19 mouse cellular contexts compared by ENCODE assay signal in genomic region chr12:71743345-71743744, GRCm38 (mm10).
DNase-seq lines count a peak whose midpoint lies in the region; ATAC-seq and TF ChIP-seq lines count a peak whose summit lies in the region.
"Had no signal": no experiment of that assay in that cellular context is flagged by ENCODE, and none has a peak within 500 bp of the region (broad histone marks: within the 10 kb centered on the region; RNA-seq: fewer than 3 reads in every experiment).

No protein-coding gene starts in this region.

- no peaks in the 10 kb centered on the region for H3K36me3 ChIP-seq in midbrain, postnatal 0 days (ENCODE audit: insufficient read depth, low read length)
- H3K36me3 ChIP-seq in midbrain, embryonic 14.5 days (ENCODE audit: control insufficient read depth, insufficient read depth, low read length): no peaks in the 10 kb centered on the region
- no peaks in the 10 kb centered on the region for H3K36me3 ChIP-seq in forebrain, postnatal 0 days (ENCODE audit: insufficient read depth)
- H3K36me3 ChIP-seq: embryonic facial prominence, embryonic 13.5 days; hindbrain, embryonic 12.5 days; intestine, embryonic 15.5 days had no signal

- H3K27me3 ChIP-seq in midbrain, postnatal 0 days (ENCODE audit: insufficient read depth, low read length): no peaks in the 10 kb centered on the region
- no peaks in the 10 kb centered on the region for H3K27me3 ChIP-seq in midbrain, embryonic 14.5 days (ENCODE audit: control insufficient read depth, insufficient read depth, low read length)
- H3K27me3 ChIP-seq in forebrain, postnatal 0 days (ENCODE audit: insufficient read depth, low read length): no peaks in the 10 kb centered on the region
- H3K27me3 ChIP-seq: embryonic facial prominence, embryonic 13.5 days; hindbrain, embryonic 12.5 days; intestine, embryonic 15.5 days had no signal

- H3K27ac ChIP-seq in midbrain, postnatal 0 days (ENCODE audit: low read depth, low read length): no peak overlapping the region
- H3K27ac ChIP-seq in midbrain, embryonic 14.5 days (replicated peaks; ENCODE audit: low read depth, low read length): no peak overlapping the region
- H3K27ac ChIP-seq in forebrain, postnatal 0 days (ENCODE audit: low read depth, low read length): peak overlapping the region; percentile 45
- H3K27ac ChIP-seq: embryonic facial prominence, embryonic 13.5 days; gastrocnemius, adult 2 months; hindbrain, embryonic 12.5 days; intestine, embryonic 15.5 days had no signal

- H3K9ac ChIP-seq in midbrain, postnatal 0 days (replicated peaks; ENCODE audit: low read length, poor library complexity, severe bottlenecking): no peak overlapping the region
- no peak overlapping the region for H3K9ac ChIP-seq in midbrain, embryonic 14.5 days (replicated peaks; ENCODE audit: low read length)
- no peak overlapping the region for H3K9ac ChIP-seq in forebrain, postnatal 0 days
- H3K9ac ChIP-seq: embryonic facial prominence, embryonic 13.5 days; hindbrain, embryonic 12.5 days; intestine, embryonic 15.5 days had no signal

- 82% methylated on average over 2 of the region's 2 CpGs for WGBS in midbrain, postnatal 0 days
- WGBS in midbrain, embryonic 14.5 days: 92% methylated on average over 2 of the region's 2 CpGs
- 38% methylated on average over 2 of the region's 2 CpGs for WGBS in forebrain, postnatal 0 days

- H3K4me1 ChIP-seq in midbrain, postnatal 0 days (ENCODE audit: insufficient read depth, low read length): no peaks in the 10 kb centered on the region
- no peaks in the 10 kb centered on the region for H3K4me1 ChIP-seq in midbrain, embryonic 14.5 days (ENCODE audit: control insufficient read depth, insufficient read depth, low read length)
- peaks cover 15% of the 10 kb centered on the region for H3K4me1 ChIP-seq in forebrain, postnatal 0 days (ENCODE audit: insufficient read depth)
- H3K4me1 ChIP-seq: hindbrain, embryonic 12.5 days had no signal

- 0 out of 2 replicates have a peak, but pooled peaks have one; percentile 31 for ATAC-seq in frontal cortex, adult (ENCODE audit: low TSS enrichment)
- no peak for ATAC-seq in midbrain, postnatal 0 days (ENCODE audit: low FRiP score)
- ATAC-seq in midbrain, embryonic 14.5 days (ENCODE audit: low FRiP score, low TSS enrichment): no peak
- peak; percentile 58 for ATAC-seq in forebrain, postnatal 0 days
- ATAC-seq: intestine, embryonic 15.5 days had no signal

- no peak overlapping the region for H3K4me3 ChIP-seq in midbrain, postnatal 0 days (ENCODE audit: low read depth, low read length)
- H3K4me3 ChIP-seq in midbrain, embryonic 14.5 days (replicated peaks; ENCODE audit: low read depth, low read length): no peak overlapping the region
- H3K4me3 ChIP-seq in forebrain, postnatal 0 days (ENCODE audit: low read depth, low read length): no peak overlapping the region
- H3K4me3 ChIP-seq: embryonic facial prominence, embryonic 13.5 days; gastrocnemius, adult 2 months; hindbrain, embryonic 12.5 days; intestine, embryonic 15.5 days had no signal

- TF ChIP-seq CTCF in midbrain, postnatal 0 days (IDR thresholded peaks at IDR 0.05): peak; percentile 42
- TF ChIP-seq CTCF in forebrain, postnatal 0 days (IDR thresholded peaks at IDR 0.05; ENCODE audit: low read depth): peak; percentile 36

- H3K4me2 ChIP-seq in midbrain, postnatal 0 days (ENCODE audit: low read depth, low read length, poor library complexity, severe bottlenecking): no peak overlapping the region
- H3K4me2 ChIP-seq in midbrain, embryonic 14.5 days (ENCODE audit: low read length): no peak overlapping the region
- no peak overlapping the region for H3K4me2 ChIP-seq in forebrain, postnatal 0 days (ENCODE audit: low read depth)
- H3K4me2 ChIP-seq: embryonic facial prominence, embryonic 13.5 days; hindbrain, embryonic 12.5 days; intestine, embryonic 15.5 days had no signal

- DNase-seq in frontal cortex, postnatal 36 days (ENCODE audit: low spot score in 2 of 2): no peak
- DNase-seq in midbrain, postnatal 0 days (ENCODE audit: low spot score): peak; percentile 13
- DNase-seq in midbrain, embryonic 14.5 days: no peak
- DNase-seq in forebrain, postnatal 0 days: peak; percentile 61
- DNase-seq in lung, adult 18-20 months: no peak
- DNase-seq: adrenal gland, adult 2 months; adrenal gland, postnatal 25 days; cerebellum, adult 11 months; cerebellum, adult 8-10 months; cerebellum, postnatal 25 days; gastrocnemius, adult 2 months; gastrocnemius, postnatal 25 days; heart, postnatal 10 days; heart, postnatal 4 days; kidney, adult 2 months had no signal

- H3K9me3 ChIP-seq in midbrain, postnatal 0 days (ENCODE audit: low read length): no peaks in the 10 kb centered on the region
- no peaks in the 10 kb centered on the region for H3K9me3 ChIP-seq in midbrain, embryonic 14.5 days (ENCODE audit: control insufficient read depth, low read length)
- H3K9me3 ChIP-seq in forebrain, postnatal 0 days (ENCODE audit: low read length): no peaks in the 10 kb centered on the region
- H3K9me3 ChIP-seq: embryonic facial prominence, embryonic 13.5 days; hindbrain, embryonic 12.5 days; intestine, embryonic 15.5 days had no signal

Comparison
In these comparisons a context has a peak if more than half of its experiments do, and no peak if none do; other contexts are left out.
1. DNase-seq: peak in midbrain, postnatal 0 days (single experiment) and forebrain, postnatal 0 days (single experiment); none in frontal cortex, postnatal 36 days (0 of 2), midbrain, embryonic 14.5 days (single experiment) and lung, adult 18-20 months (0 of 2).
2. ATAC-seq: peak in frontal cortex, adult (single experiment) and forebrain, postnatal 0 days (single experiment); none in midbrain, postnatal 0 days (single experiment) and midbrain, embryonic 14.5 days (single experiment).